Mouse (Mus musculus): ENCODE measurements around the gene Pkn2. TPM values are rescaled to one million over a fixed set of nuclear protein-coding genes. Genes with fewer than 3 reads are reported as not detected.

The Pkn2 gene
- total and polyA plus RNA-seq, 3 experiments, result 33.5 to 38.8 (median 34.7) TPM

GRCm38 (mm10) chr3:142823606-142824005, 58.2 kb downstream of the Pkn2 start (continued):
- TF ChIP-seq ZC3H11A (IDR thresholded peaks at IDR 0.05; ENCODE audit: low read depth, low read length), result no peak

GRCm38 (mm10) chr3:142817506-142817905, 64.3 kb downstream of the Pkn2 start:
- no peaks in the 10 kb centered on the region for H3K9me3 ChIP-seq (replicated peaks; ENCODE audit: insufficient read depth, low read length)
- peaks cover 0 to 16% of the 10 kb centered on the region in 2 experiments; a peak in 2 of 4 replicates for H3K36me3 ChIP-seq (ENCODE audit: control insufficient read depth in 1 of 2, insufficient read depth in 2 of 2, low read length in 2 of 2)
- TF ChIP-seq BHLHE40 (IDR thresholded peaks at IDR 0.05; ENCODE audit: borderline replicate concordance, low read depth, low read length), result no peak
- TF ChIP-seq NRF1 (IDR thresholded peaks at IDR 0.05; ENCODE audit: insufficient read depth, low read depth, low read length, poor library complexity, severe bottlenecking), result no peak
- no peak for TF ChIP-seq MEF2A (IDR thresholded peaks at IDR 0.05; ENCODE audit: extremely low read depth, insufficient replicate concordance, low read depth, low read length, poor library complexity, severe bottlenecking)
- TF ChIP-seq GABPA (IDR thresholded peaks at IDR 0.05; ENCODE audit: low read depth, low read length), result no peak
- no peak for TF ChIP-seq TAL1 (IDR thresholded peaks at IDR 0.05; ENCODE audit: low read length)
- TF ChIP-seq NELFE (IDR thresholded peaks at IDR 0.05; ENCODE audit: low read depth, low read length), result no peak
- TF ChIP-seq MAZ (IDR thresholded peaks at IDR 0.05; ENCODE audit: low read depth, low read length), result no peak
- no peak for TF ChIP-seq USF2 (IDR thresholded peaks at IDR 0.05; ENCODE audit: borderline replicate concordance in 1 of 2, insufficient read depth in 1 of 2, low read depth in 1 of 2, low read length in 2 of 2)
- TF ChIP-seq EP300 (IDR thresholded peaks at IDR 0.05; ENCODE audit: low read depth in 1 of 2, low read length in 2 of 2), result no peak
- TF ChIP-seq E2F4 (IDR thresholded peaks at IDR 0.05; ENCODE audit: borderline replicate concordance, low read depth, low read length), result no peak
- no peak for TF ChIP-seq ETS1 (IDR thresholded peaks at IDR 0.05; ENCODE audit: low read depth, low read length)
- TF ChIP-seq RAD21 (IDR thresholded peaks at IDR 0.05; ENCODE audit: low read depth, low read length), result no peak
- no peak for TF ChIP-seq SMC3 (IDR thresholded peaks at IDR 0.05; ENCODE audit: low read depth, low read length)
- TF ChIP-seq ZMIZ1 (IDR thresholded peaks at IDR 0.05; ENCODE audit: low read depth, low read length), result no peak
- no peak for TF ChIP-seq MAFK (IDR thresholded peaks at IDR 0.05; ENCODE audit: borderline replicate concordance, low read depth, low read length)
- TF ChIP-seq SIN3A (IDR thresholded peaks at IDR 0.05; ENCODE audit: low read length), result no peak
- TF ChIP-seq CHD1 (IDR thresholded peaks at IDR 0.05; ENCODE audit: low read depth, low read length), result no peak

GRCm38 (mm10) chr3:142811582-142811981, 70.2 kb downstream of the Pkn2 start:
- Histone ChIP-seq H3K79me2 (ENCODE audit: control insufficient read depth, insufficient read depth, low read length, poor library complexity) (no peaks in the 10 kb centered on the region), H3K4me1 (ENCODE audit: control insufficient read depth in 1 of 2, insufficient read depth in 2 of 2, low read length in 2 of 2) (no peaks in the 10 kb centered on the region), H3K9me3 (replicated peaks; ENCODE audit: insufficient read depth, low read length) (no peaks in the 10 kb centered on the region), H3K27ac (ENCODE audit: control insufficient read depth, low read depth, low read length) (no peak overlapping the region), H3K9ac (ENCODE audit: control insufficient read depth, low read depth, low read length, poor library complexity, severe bottlenecking) (no peak overlapping the region), H3K27me3 (ENCODE audit: control insufficient read depth in 1 of 2, insufficient read depth in 2 of 2, low read length in 2 of 2) (no peaks in the 10 kb centered on the region), H3K4me3 (ENCODE audit: control insufficient read depth in 1 of 2, insufficient read depth in 1 of 2, low read depth in 2 of 2, low read length in 2 of 2) (no peak overlapping the region), H3K36me3 (ENCODE audit: control insufficient read depth in 1 of 2, insufficient read depth in 2 of 2, low read length in 2 of 2) (peaks cover 0 to 21% of the 10 kb centered on the region in 2 experiments; a peak in 2 of 4 replicates)
- no peak for DNase-seq (ENCODE audit: low read depth, low spot score)
- TF ChIP-seq ZKSCAN1 (IDR thresholded peaks at IDR 0.05; ENCODE audit: low read depth, low read length), result no peak
- TF ChIP-seq TAL1 (IDR thresholded peaks at IDR 0.05; ENCODE audit: low read length), result no peak
- no peak for TF ChIP-seq CHD1 (IDR thresholded peaks at IDR 0.05; ENCODE audit: low read depth, low read length)
- no peak for TF ChIP-seq POLR2AphosphoS2 (IDR thresholded peaks at IDR 0.05; ENCODE audit: low read length)
- no peak for TF ChIP-seq CTCF (IDR thresholded peaks at IDR 0.05 in 2 of 3, conservative IDR thresholded peaks at IDR 0.05 in 1 of 3; ENCODE audit: control insufficient read depth in 1 of 3, insufficient read depth in 1 of 3, low read depth in 2 of 3, low read length in 3 of 3, poor library complexity in 1 of 3, severe bottlenecking in 1 of 3)
- no peak for TF ChIP-seq GATA1 (IDR thresholded peaks at IDR 0.05; ENCODE audit: low read depth, low read length)
- no peak for TF ChIP-seq JUND (IDR thresholded peaks at IDR 0.05; ENCODE audit: low read depth, low read length)
- TF ChIP-seq KAT2A (conservative IDR thresholded peaks at IDR 0.05; ENCODE audit: low read depth, low read length), result no peak
- TF ChIP-seq RAD21 (IDR thresholded peaks at IDR 0.05; ENCODE audit: low read depth, low read length), result no peak
- TF ChIP-seq NRF1 (IDR thresholded peaks at IDR 0.05; ENCODE audit: insufficient read depth, low read depth, low read length, poor library complexity, severe bottlenecking), result no peak
- TF ChIP-seq BHLHE40 (IDR thresholded peaks at IDR 0.05; ENCODE audit: borderline replicate concordance, low read depth, low read length), result no peak
- no peak for TF ChIP-seq POLR2AphosphoS5 (IDR thresholded peaks at IDR 0.05; ENCODE audit: borderline replicate concordance, low read depth, low read length)
- TF ChIP-seq NELFE (IDR thresholded peaks at IDR 0.05; ENCODE audit: low read depth, low read length), result no peak
- TF ChIP-seq MAZ (IDR thresholded peaks at IDR 0.05; ENCODE audit: low read depth, low read length), result no peak
- TF ChIP-seq EP300 (IDR thresholded peaks at IDR 0.05; ENCODE audit: low read depth in 1 of 2, low read length in 2 of 2), result no peak
- TF ChIP-seq HCFC1 (IDR thresholded peaks at IDR 0.05; ENCODE audit: low read depth, low read length), result no peak
- no peak for TF ChIP-seq ETS1 (IDR thresholded peaks at IDR 0.05; ENCODE audit: low read depth, low read length)
- no peak for TF ChIP-seq UBTF (IDR thresholded peaks at IDR 0.05; ENCODE audit: borderline replicate concordance, insufficient read depth, low read depth, low read length)

More at GRCm38 (mm10) chr3:142817506-142817905, 64.3 kb downstream of the Pkn2 start:
- no peaks in the 10 kb centered on the region for H3K79me2 ChIP-seq (ENCODE audit: control insufficient read depth, insufficient read depth, low read length, poor library complexity)
- no peak overlapping the region for H3K9ac ChIP-seq (ENCODE audit: control insufficient read depth, low read depth, low read length, poor library complexity, severe bottlenecking)
- H3K27me3 ChIP-seq (ENCODE audit: control insufficient read depth in 1 of 2, insufficient read depth in 2 of 2, low read length in 2 of 2), result no peaks in the 10 kb centered on the region
- no peak overlapping the region for H3K4me3 ChIP-seq (ENCODE audit: control insufficient read depth in 1 of 2, insufficient read depth in 1 of 2, low read depth in 2 of 2, low read length in 2 of 2)
- H3K4me1 ChIP-seq (ENCODE audit: control insufficient read depth in 1 of 2, insufficient read depth in 2 of 2, low read length in 2 of 2), result no peaks in the 10 kb centered on the region
- no peak for DNase-seq (ENCODE audit: low read depth, low spot score)
- no peak overlapping the region for H3K27ac ChIP-seq (ENCODE audit: control insufficient read depth, low read depth, low read length)

Measured in MEL (cell line).